Mouse (Mus musculus) megakaryocyte, embryonic 14.5 days (primary cell): Measurements from ENCODE around the gene Sv2a.

Experiments
- FLI1 ChIP-seq: IDR thresholded peaks from 2 replicates; pipeline ENCODE4 v1.6.1; 2012; ENCODE audit warnings: low read length, inconsistent platforms, mixed read lengths
- GATA1 ChIP-seq: IDR thresholded peaks from 3 replicates; pipeline ENCODE4 v1.6.1; 2012; ENCODE audit warnings: mixed read lengths, low read length, inconsistent platforms, borderline replicate concordance

- TF ChIP-seq GATA1 (no peak), FLI1 (no peak)
Measured at GRCm38 (mm10) chr3:96237335-96237903, 56.5 kb downstream of the Sv2a start.
